Mouse (Mus musculus) 3134 (cell line): ENCODE measurements around the gene Olfr763.
"Not testable (repeated sequence)": the region's sequence is repeated elsewhere in the genome, so short reads cannot be mapped to it uniquely, and the experiment has no call there.

ENCODE experiments used
- DNase-seq: peaks from one replicate; pipeline ENCODE4 v3.0.0-alpha.2; 2011; ENCODE audit warnings: low spot score; ENCODE audit not compliant: insufficient read length; ENCODE audit errors: extremely low read depth

Gene Olfr763

GRCm38 (mm10) chr10:129039796-129040195 is 29.2 kb downstream of the Olfr763 start, which contains the start of gene Olfr764-ps1:
Olfr764-ps1 (minus strand) TSS chr10:129039896.
- DNase-seq, result no peak

DNA sequence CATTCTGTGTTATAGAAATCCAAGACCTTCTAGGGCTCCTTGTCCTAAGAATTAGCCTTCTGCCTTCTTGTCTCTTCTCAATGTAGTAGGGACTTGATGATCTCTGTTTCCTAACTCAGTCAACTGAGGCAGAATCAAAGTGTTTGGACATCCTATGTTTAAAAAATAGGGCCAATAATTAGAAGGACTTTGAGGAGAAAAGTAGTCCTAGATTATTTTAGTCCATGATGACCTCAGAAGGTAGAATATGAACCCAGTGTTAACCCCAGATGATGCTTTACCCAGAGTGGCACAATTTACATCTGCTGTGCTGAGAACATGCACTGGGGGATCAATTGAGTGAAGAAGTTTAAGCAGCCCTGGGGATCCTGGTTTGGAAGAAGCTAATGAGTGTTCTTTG is 39.3 kb downstream of the Olfr763 start, which contains the start of gene Olfr765:
TSS of gene Olfr765 (minus strand) at position 101 of the 400 bp plus-strand sequence.
- not testable (repeated sequence) for DNase-seq
